Mouse (Mus musculus) left cerebral cortex, adult 11 months (tissue): ENCODE results near the gene Fxyd4.
A peak's percentile ranks its signal among the peaks of the same experiment; 100 is the strongest.

Source experiments
- DNase-seq: peaks from one replicate; pipeline ENCODE4 v3.0.0; 2022; ENCODE audit warnings: low spot score

Gene Fxyd4

GRCm38 (mm10) chr6:117917576-117917975 lies 19.9 kb downstream of the Fxyd4 start:
- no peak for DNase-seq

GRCm38 (mm10) chr6:117916737-117917426 lies 20.6 kb downstream of the Fxyd4 start:
- no peak for DNase-seq

DNA sequence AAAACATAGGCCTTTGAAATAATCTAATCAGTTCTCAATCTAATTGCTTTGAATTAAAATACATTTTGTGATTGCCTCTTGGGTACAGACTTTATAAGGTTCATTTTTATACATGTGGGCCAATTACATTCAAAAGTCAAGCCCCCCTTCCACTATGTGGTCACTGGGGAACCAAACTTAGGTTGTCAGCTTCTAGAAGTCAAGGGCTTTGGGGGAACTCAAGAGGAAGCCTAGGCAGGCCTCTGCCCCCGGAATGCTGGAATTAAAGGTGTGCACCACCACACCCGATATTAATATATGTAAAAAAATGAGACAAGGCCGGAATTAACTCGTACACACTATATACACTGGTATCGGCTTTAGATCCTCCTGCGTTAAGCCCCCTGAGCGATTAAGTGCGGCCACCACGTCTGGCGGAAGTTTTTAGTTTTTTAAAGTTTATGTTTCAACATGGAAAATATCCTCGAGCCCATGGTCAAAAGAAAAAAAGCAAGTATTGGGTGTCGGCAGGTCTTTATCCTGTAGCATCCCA lies 21.2 kb downstream of the Fxyd4 start:
- no peak for DNase-seq

DNA sequence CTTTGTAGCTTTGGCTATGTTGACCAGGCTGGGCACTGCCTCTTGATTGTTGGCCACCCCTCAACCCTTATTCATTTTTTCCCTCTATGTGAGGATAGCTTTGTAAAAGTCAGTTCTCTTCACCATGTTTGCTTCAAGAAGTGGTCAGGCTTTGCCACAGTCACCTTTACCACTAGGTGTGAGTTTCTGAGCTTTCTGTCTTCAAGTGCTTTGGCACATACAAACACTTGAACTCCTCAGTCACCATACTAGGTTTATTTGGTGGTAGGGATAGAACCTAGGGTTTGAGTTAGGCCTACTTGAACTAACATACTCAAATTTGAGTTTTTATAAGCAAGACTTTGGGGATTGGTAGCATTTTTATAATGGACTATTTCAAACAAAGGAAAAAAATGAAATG lies 23.0 kb downstream of the Fxyd4 start:
- no peak for DNase-seq

- no peak for DNase-seq
Observed at GRCm38 (mm10) chr6:117910120-117910661, 27.3 kb downstream of the Fxyd4 start.

DNA sequence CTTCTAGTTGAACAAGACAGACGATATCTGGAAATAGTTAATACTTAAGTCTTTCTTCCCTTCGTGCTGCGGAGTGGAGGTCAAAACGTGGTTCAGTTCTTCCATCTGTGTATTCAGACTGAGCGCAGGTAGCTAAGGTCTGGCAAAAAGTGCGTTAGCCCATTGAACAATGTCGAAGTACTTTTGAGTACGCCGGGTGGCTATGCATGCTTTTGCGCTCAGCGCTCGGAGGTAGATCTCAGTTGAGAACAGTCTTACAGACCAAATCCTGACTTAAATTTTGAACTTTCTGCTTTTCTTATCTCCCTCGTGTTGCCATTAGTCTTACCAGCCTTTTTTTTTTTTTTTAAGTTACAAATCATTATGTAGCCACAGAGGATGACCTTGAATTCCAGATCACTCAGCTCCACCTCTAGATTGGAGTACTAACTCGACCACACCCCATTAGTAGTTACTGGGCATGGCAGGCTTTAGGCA lies 29.0 kb downstream of the Fxyd4 start:
- DNase-seq: no peak

DNA sequence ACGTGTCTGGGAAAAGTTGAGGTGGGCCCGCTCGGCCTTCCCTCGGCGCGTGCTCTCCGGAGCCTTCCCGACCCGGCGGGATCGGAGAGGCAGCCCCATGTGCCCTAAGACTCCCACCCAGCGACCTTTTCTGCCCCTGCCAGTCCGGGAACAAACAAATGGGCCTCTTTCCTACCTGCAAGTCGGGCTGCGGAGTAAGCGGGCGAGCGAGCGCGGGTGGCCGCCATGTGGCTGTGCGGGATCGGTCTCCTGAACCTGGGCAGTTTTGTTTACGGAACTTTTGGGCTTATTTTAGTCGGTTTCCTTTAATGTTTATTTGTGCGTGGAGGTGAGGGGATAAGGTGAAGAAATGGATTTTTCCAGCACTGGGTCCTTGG lies 29.5 kb downstream of the Fxyd4 start:
- no peak for DNase-seq

DNA sequence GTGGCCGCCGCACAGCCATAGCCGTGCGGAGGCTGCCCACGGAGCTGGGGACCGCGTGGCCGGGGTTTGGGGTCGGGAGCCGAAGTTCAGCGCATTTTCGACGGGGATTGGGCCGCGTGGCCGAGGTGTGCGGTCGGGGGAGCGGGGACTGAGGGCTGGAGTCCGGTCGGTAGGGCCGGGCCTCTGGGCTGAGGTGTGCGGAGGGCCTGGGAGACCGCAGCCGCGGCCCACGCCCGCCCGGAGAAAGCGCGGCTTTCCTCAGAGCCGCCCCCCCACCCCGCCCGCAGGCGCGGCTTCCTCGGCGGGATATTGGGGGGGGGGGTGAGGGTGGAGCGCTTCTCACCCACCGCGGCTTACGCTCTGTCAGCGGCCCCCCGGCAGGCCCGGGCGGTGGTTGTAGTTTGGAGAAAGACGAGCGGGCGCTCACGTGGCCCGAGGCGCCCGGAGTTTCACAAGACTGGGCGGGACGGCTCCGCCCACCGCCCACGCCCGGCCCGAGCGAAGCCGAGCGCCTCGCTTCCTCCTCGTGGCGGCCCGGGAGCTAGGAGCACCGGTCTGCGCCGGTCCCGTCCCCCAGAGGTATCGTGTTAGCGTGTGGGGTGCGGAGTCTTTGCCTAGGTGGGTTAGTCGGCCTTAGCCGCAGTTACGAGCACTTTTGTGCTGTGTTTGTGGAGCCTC lies 30.1 kb downstream of the Fxyd4 start:
- DNase-seq: peak; percentile 38

GRCm38 (mm10) chr6:117906590-117907271 lies 30.8 kb downstream of the Fxyd4 start:
- peak; percentile 96 for DNase-seq

DNA sequence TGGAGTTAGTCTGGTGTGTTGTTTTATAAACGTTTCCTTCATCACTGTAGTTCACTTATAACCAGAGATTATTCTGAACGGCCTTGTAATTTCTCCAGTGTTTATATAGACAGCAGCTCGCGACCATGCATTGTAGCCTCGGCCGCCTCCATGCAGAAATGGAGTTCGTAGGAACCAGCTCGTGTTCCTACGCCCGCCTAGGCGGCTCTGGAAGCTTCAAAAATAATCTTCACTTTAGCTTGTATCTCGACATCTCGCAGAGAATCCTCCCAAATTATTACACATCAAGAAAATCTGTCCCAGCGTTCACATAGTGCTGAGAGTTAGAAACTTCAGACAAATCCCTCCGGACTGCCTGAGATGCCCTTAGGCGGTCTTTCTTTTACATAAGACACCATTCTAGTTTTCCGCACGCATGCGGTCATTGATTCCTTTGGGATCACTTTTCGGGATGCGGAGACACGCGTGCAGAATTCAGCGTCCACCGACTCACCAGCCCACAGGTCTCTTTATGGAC lies 31.4 kb downstream of the Fxyd4 start:
- peak; percentile 57 for DNase-seq

- DNase-seq: no peak
Observed at GRCm38 (mm10) chr6:117905260-117905930, 32.1 kb downstream of the Fxyd4 start.

GRCm38 (mm10) chr6:117903836-117904235 lies 33.7 kb downstream of the Fxyd4 start:
- DNase-seq: no peak

DNA sequence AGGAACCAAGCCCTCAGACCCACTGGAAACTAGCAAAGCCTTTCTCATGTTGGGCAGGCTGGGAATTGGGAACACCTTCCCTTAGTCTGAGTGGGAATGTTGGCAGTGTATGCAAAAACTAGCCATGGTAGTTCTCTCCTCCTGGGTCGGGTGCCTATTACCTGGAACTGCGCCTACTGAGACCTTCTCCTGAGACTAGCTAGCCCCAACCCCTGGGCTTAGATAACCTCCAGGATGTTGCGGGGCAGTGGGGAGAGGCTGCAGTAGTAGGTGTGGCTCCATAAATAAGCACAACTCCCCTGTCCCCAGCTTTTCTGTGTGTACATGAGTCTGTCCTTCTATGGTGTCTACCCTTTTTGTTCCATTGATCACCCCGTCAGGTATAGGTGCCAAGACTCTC lies 34.9 kb downstream of the Fxyd4 start:
- no peak for DNase-seq

DNA sequence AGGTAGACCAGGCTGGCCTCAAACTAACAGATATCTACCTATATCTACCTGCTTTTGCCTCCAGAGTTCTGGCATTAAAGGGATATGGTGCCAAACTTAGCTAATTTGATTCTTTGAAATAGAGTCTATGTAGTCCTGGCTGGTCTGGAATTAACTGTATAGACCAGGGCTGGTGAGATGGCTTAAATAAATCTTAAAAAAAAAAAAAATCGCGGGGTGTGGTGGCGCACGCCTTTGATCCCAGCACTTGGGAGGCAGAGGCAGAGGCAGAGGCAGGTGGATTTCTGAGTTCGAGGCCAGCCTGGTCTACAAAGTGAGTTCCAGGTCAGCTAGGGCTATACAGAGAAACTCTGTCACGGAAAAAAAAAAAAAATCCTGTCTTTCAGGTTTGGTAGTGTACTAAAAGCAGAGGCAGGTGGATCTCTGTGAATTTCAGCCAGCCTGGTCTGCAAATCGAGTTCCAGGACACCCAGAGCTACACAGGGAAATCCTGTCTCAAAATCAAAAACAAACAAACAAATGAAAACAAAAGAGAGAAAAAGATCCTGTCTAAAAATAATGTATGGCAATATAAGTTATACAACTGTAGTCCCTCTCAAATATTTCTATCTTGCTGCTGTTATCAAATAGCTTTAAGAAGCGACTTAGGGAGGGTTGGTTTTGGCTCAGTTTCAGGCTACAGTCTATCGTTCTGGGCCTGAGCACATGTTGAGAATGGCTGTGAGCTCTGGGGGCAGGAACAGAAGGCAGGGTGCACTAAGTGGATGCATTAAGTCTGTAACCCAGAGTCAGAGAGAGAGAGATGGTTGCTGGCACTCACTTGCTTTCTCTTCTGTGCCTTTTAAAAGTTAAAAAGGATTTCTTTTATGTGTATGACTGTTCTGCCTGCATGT lies 35.7 kb downstream of the Fxyd4 start:
- DNase-seq: no peak

GRCm38 (mm10) chr6:117900126-117901080 lies 37.1 kb downstream of the Fxyd4 start, which contains the start of gene Hnrnpf:
Hnrnpf (plus strand) TSS chr6:117900324.
- no peak for DNase-seq

DNA sequence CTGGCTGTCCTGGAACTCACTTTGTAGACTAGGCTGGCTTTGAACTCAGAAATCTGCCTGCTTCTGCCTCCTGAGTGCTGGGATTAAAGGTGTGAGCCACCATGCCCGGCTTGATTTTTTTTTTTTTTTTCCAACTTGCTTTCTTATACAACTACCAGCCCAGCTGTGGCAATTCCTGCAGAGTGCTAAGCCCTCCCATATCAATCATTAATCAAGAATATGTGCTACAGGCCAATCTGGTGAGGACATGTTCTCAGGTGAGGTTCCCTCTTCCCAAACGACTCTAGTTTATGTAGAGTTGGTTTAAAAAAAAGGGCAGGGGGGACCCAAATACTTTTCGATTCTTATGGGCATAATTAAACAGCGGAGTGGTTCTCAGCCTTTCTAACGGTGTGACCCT lies 39.7 kb downstream of the Fxyd4 start:
- no peak for DNase-seq

- DNase-seq: no peak
Observed at GRCm38 (mm10) chr6:117893435-117893834, 44.1 kb downstream of the Fxyd4 start.

- no peak for DNase-seq
Observed at GRCm38 (mm10) chr6:117892386-117892785, 45.1 kb downstream of the Fxyd4 start.

GRCm38 (mm10) chr6:117891369-117892160 lies 45.9 kb downstream of the Fxyd4 start:
- DNase-seq: no peak
